Mouse (Mus musculus) left cerebral cortex, postnatal 10 days (tissue): ENCODE measurements around the gene Kctd20. TPM values are rescaled to one million over a fixed set of nuclear protein-coding genes. Genes with fewer than 3 reads are reported as not detected.

Experiments
- DNase-seq, 2 experiments: peaks; one replicate each; pipeline ENCODE4 v3.0.0; 2021 to 2022; ENCODE audit warnings: low spot score in 2 of 2, mixed read lengths in 1 of 2; ENCODE audit errors: extremely low spot score in 1 of 2
- intact Hi-C: fragments of 180-260 bp; cut with DNase I; formaldehyde crosslinking; loops from one replicate; pipeline ENCODE4 v1.15.1; 2025
- total RNA-seq, 2 experiments: library from RNA; stranded (reverse); gene quantifications; 2 replicates each; pipeline ENCODE4 v1.2.3; 2021

Kctd20 gene
- total RNA-seq, 2 experiments from 2014 or later: 81.7 to 83.4 TPM

DNA sequence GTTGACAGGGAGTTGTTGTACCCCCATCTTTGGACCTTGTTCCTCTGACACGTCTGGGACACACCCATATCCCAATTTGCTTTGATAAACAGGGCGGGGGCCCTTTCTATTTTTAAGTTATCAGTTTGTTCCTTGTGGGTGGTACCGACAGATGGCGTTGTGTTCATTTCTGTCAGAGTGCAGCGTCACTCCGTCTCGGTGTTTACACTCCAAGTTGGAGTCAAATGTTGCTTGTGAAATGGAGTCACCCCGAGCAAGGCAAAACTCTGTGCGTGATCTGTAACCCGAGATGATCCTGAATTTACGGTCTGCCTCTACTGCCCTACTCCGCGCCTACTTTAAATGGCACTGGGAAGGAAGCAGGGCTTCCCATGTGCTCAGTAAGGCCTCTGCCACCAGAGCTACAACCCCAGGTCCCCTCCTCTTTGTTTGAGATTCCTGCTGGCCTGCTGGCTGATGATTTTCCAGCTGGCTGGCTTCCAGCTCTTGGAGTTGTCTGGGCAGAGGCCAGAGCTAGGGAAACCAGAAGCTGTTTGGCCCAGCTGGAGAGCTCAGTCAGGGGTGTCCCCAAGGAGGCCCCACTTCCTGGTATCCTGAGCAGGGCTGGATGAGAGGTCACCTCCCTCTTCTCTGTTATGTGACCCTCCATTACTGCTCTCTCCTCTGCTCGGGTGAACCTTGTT is 21.2 kb upstream of the Kctd20 start:
- peak; percentile 64 to 91 for DNase-seq
- intact Hi-C loops: no loop called here

DNA sequence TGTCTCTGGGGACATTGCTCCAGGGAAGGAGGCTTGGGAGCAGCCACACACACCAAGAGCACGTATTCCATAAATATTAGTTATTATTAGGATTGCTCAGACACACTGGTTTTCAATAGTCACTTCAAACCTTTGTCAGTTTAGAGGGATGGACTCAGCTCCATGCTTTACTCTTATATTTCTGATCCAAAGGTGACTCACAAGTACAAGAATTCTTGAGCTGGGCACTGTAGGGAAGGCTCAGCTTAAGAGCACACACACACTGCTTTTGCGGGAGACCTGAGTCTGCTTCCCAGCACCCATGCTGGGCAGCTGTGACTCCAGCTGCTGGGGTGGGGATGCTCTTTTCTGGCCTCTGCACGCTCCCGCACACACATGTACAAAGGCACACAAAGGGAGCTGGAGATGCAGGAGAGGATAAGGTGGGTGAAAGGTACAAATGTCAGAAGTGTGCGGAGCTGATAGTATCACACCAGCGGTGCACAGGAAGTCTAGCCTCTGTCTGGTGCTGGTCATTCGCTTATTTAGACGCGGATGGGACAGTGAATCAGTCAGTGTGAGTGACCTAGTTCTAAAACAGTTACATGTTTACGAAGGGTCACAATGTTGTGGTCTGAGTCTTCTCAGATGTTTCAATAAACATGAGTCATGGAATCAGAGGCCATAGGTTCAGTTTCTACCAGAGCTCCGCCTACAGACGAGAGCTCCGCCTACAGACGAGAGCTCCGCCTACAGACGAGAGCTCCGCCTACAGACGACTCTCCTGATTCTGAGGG is 20.1 kb upstream of the Kctd20 start:
- DNase-seq: peak in 1 of 2 experiments; percentile 17
- intact Hi-C loops: no loop called here

DNA sequence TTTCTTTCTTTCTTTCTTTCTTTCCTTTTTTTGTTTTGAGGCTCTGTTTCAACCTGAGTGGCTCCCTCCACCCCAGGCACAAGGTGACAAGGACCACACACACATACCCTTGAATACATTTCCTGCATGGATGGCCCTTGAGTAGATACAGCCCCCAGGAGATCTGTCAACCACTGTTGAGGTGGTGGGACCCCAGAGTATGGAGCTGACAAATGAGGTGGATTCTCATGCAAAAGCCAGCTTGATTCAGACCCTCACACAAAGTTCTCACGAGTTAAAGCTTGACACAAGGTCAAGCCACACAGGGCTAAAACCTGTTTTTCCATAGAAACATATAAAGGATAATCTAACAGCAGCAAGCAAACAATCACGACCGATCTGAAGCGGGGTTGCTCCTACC is 19.5 kb upstream of the Kctd20 start:
- intact Hi-C loops: no loop called here
- no peak for DNase-seq

GRCm38 (mm10) chr17:28934120-28934916 is 17.4 kb upstream of the Kctd20 start:
- intact Hi-C loops: no loop called here

GRCm38 (mm10) chr17:28936133-28936532 is 15.6 kb upstream of the Kctd20 start:
- intact Hi-C loops: no loop called here
- no peak for DNase-seq

More at GRCm38 (mm10) chr17:28934120-28934916, 17.4 kb upstream of the Kctd20 start:
- DNase-seq: no peak

DNA sequence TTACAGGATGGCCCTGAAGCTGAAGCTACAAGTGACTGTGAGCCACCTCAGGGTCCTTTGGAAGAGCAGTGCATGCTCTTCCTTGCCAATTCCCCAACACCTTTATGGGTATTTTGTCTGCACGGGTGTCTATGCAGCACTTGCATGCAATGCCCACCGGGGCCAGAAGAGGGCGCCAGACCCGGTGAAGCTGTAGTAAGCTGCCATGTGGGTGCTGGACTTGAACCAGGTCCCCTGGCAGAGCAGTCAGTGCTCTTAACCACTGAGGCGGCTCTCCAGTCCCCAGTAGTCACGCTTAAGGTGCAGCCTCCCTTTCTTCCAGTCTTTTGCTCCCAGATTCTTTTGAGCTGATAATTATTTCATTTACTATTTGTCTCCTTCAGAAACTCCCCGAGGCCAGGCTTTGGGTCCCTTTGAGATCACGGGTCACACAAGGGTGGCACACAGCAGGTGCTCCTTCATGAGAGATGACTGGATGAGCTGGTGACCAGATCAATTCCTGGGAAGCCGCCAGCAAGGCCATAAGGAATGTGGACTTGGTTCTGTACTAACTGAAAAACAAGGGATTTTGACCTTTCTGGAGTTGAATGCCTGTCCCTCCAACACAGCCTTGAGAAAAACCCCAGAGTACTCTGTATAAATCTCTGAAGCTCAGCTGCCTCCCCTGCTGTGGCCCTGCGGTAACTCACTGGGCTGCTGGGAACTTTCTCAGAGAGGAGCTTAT is 15.0 kb upstream of the Kctd20 start:
- DNase-seq: peak in 1 of 2 experiments; percentile 67
- intact Hi-C loops: no loop called here

- intact Hi-C loops: no loop called here
- no peak for DNase-seq
Measured at GRCm38 (mm10) chr17:28940776-28941555, 10.8 kb upstream of the Kctd20 start.

DNA sequence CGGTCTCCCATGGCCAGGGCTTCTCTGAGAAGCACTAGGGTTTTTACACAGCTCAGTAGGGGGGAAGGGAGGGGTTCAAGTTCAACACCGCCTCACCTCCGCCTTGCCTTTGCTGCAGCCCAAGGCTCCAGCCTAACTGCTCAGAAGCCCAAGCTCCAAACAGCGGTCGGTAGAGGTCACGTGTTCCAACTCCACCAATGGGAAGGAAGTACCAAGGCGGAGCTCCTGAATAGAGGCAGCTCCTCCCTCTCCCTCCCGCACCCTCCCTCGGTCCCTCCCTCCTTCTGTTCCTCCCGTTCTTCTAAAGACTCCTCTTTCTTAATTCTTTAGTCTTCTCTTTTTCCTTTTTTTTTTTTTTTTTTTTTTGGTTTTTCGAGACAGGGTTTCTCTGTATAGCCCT is 9.6 kb upstream of the Kctd20 start:
- intact Hi-C loops: no loop called here
- no peak for DNase-seq

DNA sequence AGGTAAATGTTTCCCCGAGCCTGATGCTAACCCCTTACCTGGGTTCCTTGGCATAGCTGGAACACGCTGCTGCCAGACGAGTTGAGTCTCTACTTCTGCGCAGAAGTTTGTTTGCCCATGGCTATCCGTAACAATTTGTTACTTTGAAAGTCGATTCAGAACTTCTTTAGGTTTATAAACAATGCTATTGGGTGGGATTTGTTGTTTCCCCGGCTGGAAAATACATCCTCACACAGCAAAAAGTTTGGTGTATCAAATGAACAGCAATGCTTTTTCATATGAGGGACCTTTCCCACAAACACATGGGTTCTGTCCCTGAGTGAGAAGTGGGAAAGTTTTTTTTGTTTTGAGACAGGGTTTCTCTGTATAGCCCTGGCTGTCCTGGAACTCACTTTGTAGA is 8.0 kb upstream of the Kctd20 start, which contains the start of gene Pxt1:
Gene Pxt1, minus strand, starts transcription at position 101 of the 400 bp plus-strand sequence.
- intact Hi-C loops: no loop called here
- DNase-seq: no peak

DNA sequence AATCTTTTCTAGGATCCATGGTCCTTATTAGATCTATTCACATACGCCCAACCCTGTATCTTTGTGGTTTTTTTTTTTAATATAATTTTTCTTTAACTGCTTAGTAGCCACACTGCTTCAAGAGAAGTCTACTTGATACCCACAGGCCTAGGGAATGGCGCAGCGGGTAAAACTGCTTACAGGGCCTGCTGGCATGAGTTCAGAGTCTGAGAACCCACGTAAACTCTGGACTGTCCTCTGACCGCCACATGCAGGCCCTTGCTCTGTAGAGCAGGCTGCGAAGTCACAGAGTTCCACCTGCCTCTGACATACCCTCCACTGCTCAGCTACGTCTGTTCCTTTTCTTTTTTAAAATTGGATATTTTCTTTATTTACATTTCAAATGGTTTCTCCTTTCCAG is 7.3 kb upstream of the Kctd20 start:
- intact Hi-C loops: no loop called here
- DNase-seq: no peak

DNA sequence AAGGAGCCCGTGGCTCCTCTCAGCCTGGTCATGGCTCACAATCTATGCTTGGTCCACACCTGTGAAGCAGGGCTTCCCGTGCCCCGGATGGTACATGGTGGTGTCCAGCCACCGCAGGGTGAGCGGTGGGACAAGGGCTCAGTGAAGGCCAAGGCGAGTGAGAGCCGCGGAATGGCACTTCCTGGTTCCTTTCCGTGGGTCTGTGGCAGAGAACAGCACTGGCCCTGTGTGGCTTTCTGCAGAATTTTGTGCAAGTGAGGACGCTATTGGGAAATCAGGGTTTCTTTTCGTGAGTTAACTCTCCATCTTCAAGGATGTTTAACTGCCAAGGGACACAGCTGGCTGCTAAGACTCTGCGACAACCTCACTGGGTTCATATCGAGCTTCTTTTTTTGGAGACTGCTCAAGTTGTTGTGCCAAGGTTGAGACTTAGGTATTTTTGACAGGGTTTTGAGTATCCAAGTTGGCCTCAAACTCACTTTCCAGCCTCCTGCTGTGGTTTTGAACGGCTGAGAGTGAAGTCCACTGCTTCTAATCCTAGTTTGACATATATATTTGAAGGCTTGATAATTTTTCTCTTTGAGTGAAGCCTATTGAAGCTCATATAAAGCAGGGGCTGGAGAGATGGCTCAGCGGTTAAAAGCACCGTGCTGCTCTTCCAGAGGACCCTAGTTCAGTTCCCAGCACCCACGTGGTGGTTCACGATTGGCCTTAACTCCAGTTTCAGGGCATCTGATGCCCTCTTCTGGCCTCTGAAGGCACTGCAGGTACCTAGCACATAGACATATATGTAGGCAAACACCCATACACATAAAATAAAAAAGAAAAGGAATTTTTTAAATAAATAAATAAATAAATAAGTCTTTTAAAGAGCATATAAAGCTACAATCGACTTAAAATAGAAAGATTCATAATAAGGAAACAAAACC is 4.5 kb upstream of the Kctd20 start:
- no peak for DNase-seq
- intact Hi-C loops: no loop called here

DNA sequence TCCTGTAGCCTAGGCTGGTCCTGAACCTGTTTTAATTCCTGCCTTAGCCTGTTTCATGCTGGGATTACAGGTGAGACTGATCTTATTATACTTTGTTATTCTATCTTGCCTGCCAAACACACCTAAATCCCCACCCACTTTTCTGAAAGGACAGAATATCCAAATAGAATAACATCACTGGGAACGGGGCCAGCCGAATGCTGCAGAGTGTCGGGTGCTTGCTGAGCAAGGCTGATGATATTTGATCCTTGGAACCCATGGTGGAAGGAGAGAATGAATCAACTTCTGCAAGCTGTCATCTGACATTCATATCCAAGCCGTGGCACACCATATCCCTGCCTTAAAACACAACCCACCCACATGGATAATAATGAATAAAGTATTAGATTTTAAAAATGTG is 3.1 kb upstream of the Kctd20 start:
- no peak for DNase-seq
- intact Hi-C loops: no loop called here

DNA sequence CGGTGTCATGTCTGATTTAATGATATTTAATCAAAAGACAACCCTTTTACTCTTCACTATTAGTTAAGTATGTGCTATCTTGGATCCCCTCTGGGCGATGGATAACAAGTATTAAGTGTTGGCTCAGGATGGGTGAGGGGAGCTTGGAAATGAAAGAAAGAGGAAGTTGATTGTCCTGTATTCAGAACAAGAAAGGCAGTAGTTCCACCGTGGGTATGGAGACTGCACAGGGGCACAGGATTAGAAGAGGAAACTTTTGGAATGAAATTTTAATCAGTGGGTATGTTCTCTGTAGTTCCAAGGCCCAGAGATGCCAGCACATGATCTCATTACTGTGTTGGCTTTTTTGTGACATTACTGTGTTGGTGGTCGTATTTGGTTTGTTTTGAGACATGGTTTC is 999 bp upstream of the Kctd20 start:
- intact Hi-C loops: no loop called here
- no peak for DNase-seq

GRCm38 (mm10) chr17:28953251-28953650 is 1.5 kb downstream of the Kctd20 start:
- intact Hi-C loops: no loop called here

GRCm38 (mm10) chr17:28954416-28954815 is 2.7 kb downstream of the Kctd20 start:
- no peak for DNase-seq
- intact Hi-C loops: no loop called here

More at GRCm38 (mm10) chr17:28953251-28953650, 1.5 kb downstream of the Kctd20 start:
- DNase-seq: no peak

DNA sequence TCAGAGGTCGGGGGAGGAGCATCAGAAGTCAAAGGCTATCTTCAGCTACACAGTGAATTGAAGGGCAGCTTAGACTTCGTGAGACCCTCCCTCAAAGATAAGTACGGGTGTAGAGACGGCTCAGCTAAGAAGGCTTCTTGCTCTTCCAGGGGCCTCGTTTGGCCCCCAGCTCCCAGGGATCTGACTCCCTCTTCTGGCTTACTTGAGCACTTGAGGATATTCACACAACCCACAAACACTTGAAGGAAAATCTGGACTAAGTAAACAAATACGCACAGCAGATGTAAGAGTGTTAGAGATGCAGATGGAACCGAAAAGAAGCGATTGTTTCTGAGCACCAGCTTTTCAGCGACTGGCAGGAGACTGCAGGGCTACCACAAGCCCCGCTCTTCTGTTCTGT is 8.8 kb downstream of the Kctd20 start:
- intact Hi-C loops: no loop called here
- no peak for DNase-seq

GRCm38 (mm10) chr17:28961596-28961995 is 9.8 kb downstream of the Kctd20 start:
- intact Hi-C loops: no loop called here
- DNase-seq: no peak
